Mouse (Mus musculus): ENCODE measurements at regions not wholly inside any gene's neighbourhood (a gene's known extent, or its start where the extent isn't known, plus 50 kb on each side); places are given as distances from the start of the nearest gene placed in this dataset.

DNA sequence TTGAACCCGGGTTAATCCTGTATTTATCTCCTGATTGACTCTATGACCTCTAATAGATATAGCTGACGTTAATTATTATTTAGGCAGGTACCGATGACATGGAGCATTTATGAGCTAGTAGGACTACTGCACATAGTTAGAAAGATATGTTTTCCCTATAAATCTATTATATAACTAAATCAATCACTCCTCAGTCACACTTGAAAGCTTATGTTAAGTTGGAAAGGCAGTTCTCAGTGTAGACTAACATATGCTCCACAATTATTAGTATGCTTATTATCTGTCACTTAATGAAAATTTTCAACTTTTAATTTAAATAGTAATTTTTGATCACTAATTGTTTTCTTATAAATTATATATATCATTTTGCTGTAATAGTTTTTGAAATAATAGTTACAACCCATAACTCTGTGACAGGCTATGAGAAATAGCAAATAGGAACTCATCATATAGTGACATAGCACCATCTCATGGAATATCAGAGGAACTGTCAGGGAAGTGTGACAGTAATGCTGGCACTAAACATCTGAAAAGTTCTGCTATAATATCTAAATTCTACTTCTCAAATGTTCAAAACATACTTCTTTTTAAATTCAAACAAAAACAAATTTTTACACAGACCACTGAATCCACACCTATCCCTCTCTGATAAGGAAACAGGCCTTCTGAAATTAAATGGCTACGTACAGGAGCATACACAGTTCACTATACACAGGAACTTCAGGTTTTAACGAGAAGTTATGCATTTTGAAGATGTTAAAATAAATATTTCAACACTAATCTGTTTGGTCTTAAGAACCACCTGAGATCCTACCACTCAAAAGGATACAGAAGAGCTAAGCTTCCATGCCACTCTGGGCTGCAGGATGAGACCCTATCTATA, 75.3 kb upstream of the Map2 start:
- no peak for DNase-seq (ENCODE audit: low read depth, low spot score)

DNA sequence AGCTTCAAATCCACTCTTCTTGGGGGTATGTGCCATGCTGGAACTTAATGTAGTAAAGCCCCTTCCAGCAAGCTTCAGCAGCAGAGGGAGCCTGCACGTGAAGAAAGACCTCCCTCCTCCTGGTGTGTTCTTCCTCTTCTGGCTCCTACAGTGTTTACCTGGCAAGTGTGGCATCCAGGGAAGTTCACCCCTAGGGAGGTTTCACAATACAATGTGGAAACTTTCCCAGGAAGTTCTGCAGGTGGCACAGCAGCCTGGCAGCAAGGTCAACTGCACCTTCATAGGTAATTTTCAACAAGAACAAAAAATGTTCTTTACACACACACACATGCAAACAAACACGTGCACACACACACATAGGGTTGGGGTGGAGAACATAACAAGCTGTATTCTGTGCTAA, 73.7 kb upstream of the Map2 start:
- no peak for DNase-seq (ENCODE audit: low read depth, low spot score)

DNA sequence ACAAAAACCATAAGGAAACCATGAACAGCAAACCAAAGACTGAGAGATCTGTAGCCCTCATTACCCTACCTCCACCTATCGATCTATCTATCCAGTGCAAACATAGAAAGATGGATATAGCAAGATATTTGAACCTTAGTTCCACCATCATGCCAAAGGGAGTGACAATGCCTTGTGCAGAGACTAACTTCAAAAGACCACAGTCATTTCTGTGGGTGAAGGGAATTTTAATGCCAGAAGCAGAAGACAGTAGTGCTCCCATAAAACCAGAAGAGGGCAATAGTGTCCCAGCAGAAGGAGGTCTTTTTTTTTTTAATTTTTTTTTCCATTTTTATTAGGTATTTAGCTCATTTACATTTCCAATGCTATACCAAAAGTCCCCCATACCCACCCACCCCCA, 70.6 kb upstream of the Map2 start:
- peak; percentile 67 for DNase-seq (ENCODE audit: low read depth, low spot score)

DNA sequence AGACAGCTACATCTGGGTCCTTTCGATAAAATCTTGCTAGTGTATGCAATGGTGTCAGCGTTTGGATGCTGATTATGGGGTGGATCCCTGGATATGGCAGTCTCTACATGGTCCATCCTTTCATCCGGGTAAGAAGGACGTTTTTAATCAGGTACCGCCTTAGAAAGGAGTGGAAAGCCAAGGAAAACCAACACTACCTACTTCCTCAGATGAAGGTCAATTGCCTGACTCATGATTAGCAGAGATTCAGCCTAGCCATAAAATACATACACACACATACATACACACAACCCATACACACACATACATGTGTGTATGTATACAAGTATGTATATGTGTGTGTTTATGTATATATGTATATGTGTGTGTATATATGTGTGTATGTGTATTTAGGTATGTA, 69.9 kb upstream of the Map2 start:
- peak; percentile 27 for DNase-seq (ENCODE audit: low read depth, low spot score)

DNA sequence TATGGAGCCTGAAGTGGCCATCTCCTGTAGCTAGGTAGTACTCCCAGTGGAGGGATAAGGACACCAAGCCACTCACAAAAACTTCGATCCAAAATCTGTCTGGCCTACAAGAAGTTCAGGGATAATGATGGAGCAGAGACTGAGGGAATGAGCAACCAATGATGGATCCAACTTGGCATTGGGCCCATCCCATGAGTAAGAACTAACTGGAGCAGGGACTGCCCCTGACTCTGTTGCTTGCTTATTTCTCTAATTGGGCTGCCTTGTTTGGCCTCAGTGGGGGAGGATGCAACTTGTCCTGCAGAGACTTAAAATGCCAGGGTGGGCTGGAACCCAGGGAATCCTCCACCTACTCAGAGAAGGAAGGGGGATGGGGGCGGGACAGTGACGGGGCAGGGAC, 67.0 kb upstream of the Map2 start:
- no peak for DNase-seq (ENCODE audit: low read depth, low spot score)

DNA sequence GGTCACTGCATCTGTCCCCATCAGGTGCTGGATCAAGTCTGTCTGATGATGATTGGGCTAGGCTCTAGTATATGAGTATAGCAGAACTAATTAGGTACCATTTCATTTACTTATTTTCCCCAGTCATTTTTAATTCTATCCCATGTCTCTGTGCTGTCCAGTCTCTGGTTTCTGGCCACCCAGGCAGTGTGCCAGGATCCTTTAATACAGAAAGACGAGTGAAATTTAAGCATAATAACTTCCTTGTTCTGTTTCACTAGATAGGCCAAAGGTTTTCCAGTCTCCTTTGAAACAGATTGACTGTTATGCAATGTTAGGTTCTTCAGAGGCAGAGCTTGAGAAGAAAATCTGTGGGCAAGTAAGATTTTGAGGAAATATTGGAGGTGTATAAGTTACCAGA, 61.2 kb upstream of the Map2 start:
- DNase-seq (ENCODE audit: low read depth, low spot score), result no peak

DNA sequence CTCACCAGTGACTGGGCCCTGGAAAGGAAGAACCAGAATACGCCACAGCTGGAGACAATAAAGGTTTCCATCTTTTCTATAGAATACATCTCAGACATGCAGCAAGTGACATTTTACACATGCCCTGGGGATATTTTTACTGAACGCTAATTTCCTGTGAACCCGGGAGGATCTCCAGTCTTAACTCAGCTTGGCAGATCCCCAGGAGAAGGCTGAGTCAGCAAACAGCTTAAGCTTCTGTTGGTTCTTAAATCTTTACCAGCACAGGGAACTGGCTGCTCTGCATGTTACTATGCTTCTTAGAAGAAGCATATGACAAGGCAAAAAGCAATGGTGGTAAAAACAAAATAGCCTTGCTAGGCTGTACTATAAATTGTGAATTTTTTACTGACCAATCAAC, 59.7 kb upstream of the Map2 start:
- DNase-seq (ENCODE audit: low read depth, low spot score), result peak; percentile 47
